Mouse (Mus musculus) ES-Bruce4 (cell line): ENCODE data around the gene Hmox2. TPM values are rescaled to one million over a fixed set of nuclear protein-coding genes. Genes with fewer than 3 reads are reported as not detected.
A peak's percentile ranks its signal among the peaks of the same experiment; 100 is the strongest.

ENCODE experiments used
- H3K27ac ChIP-seq: 2 replicates; pipeline ENCODE4 v1.5.1; 2012; ENCODE audit warnings: low read length, inconsistent platforms; ENCODE audit not compliant: insufficient read depth
- H3K27me3 ChIP-seq: 2 replicates; pipeline ENCODE4 v1.6.1; 2012; ENCODE audit warnings: mild to moderate bottlenecking, low read length, inconsistent platforms; ENCODE audit not compliant: control insufficient read depth, poor library complexity, insufficient read depth, severe bottlenecking
- H3K36me3 ChIP-seq: 2 replicates; pipeline ENCODE4 v1.6.1; 2012; ENCODE audit warnings: inconsistent platforms, mild to moderate bottlenecking, low read length, moderate library complexity; ENCODE audit not compliant: control insufficient read depth, poor library complexity, insufficient read depth, severe bottlenecking
- H3K4me1 ChIP-seq: one replicate; pipeline ENCODE4 v1.8.1; 2011; ENCODE audit warnings: low read length; ENCODE audit not compliant: control insufficient read depth, insufficient read depth
- H3K4me3 ChIP-seq: 2 replicates; pipeline ENCODE4 v1.5.1; 2011; ENCODE audit warnings: low read depth, mild to moderate bottlenecking, low read length
- H3K9ac ChIP-seq: 2 replicates; pipeline ENCODE4 v1.6.1; 2012; ENCODE audit warnings: low read depth, mild to moderate bottlenecking, inconsistent platforms; ENCODE audit not compliant: poor library complexity, severe bottlenecking
- H3K9me3 ChIP-seq: replicated peaks from 2 replicates; pipeline ENCODE4 v1.6.1; 2012; ENCODE audit warnings: mild to moderate bottlenecking, low read length, inconsistent platforms; ENCODE audit not compliant: control insufficient read depth, poor library complexity, insufficient read depth, severe bottlenecking
- CTCF ChIP-seq: IDR thresholded peaks from one replicate; pipeline ENCODE4 v1.8.1; 2011; ENCODE audit warnings: low read depth, low read length
- EP300 ChIP-seq: IDR thresholded peaks from 2 replicates; pipeline ENCODE4 v1.6.1; 2011; ENCODE audit warnings: low read depth, low read length; ENCODE audit not compliant: insufficient read depth
- POLR2A ChIP-seq: IDR thresholded peaks from one replicate; pipeline ENCODE4 v1.8.1; 2011; ENCODE audit warnings: low read length; ENCODE audit not compliant: insufficient read depth
- polyA plus RNA-seq: library from polyadenylated mRNA; stranded (reverse); fragments of >200 nt; gene quantifications from 2 replicates; pipeline ENCODE4 v1.2.4, GENCODE M21; 2011; ENCODE audit warnings: low read depth; ENCODE audit not compliant: missing spikeins, insufficient read depth, insufficient read length

The Hmox2 gene
- polyA plus RNA-seq, 1 experiment = 44.4 TPM

GRCm38 (mm10) chr16:4722128-4722914, 3.8 kb upstream of the Hmox2 start:
- no peak overlapping the region for H3K9ac ChIP-seq
- no peaks in the 10 kb centered on the region for H3K27me3 ChIP-seq
- no peaks in the 10 kb centered on the region for H3K36me3 ChIP-seq
- H3K4me1 ChIP-seq = no peaks in the 10 kb centered on the region
- H3K27ac ChIP-seq = no peak overlapping the region
- TF ChIP-seq POLR2A (no peak), EP300 (no peak), CTCF (no peak)
- no peak overlapping the region for H3K4me3 ChIP-seq
- no peaks in the 10 kb centered on the region for H3K9me3 ChIP-seq

DNA sequence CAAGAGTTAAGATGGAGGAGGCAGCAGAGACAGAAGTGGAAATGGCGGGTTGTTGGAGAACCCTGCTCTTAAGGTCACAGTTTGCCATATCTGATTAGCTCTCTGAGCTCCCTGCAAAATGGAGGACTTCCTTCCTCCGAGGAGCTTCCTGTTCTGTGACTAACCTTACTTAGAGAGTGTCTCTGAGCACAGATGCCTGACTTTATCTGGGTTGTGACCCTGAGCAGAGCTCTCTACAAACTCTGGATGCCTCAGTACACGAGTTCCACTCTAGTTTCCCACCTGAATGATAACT, 3.3 kb upstream of the Hmox2 start:
- no peaks in the 10 kb centered on the region for H3K9me3 ChIP-seq
- no peaks in the 10 kb centered on the region for H3K4me1 ChIP-seq
- TF ChIP-seq POLR2A = no peak
- no peak for TF ChIP-seq EP300
- no peak overlapping the region for H3K4me3 ChIP-seq
- no peaks in the 10 kb centered on the region for H3K27me3 ChIP-seq
- H3K27ac ChIP-seq = no peak overlapping the region
- no peak overlapping the region for H3K9ac ChIP-seq
- no peaks in the 10 kb centered on the region for H3K36me3 ChIP-seq

DNA sequence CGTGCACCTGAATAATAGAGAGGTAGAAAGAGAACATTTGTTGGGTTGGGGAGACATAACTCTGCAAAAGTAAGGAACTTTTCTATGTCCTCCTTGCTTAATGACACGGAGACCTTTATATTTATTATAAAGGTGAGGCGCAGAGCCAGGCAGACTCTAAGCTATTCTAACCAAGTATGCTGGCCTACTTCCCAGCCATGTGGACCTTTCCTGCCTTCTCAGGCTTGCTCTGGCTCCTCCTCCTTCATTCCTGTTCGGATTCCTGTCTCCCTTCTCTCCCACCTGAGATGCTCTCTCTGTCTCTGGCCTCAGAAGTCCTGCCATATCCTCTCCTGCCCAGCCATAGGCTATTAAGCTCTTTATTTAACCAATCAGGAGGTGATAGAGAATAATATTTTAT, 895 bp upstream of the Hmox2 start:
- no peaks in the 10 kb centered on the region for H3K9me3 ChIP-seq
- H3K4me1 ChIP-seq = no peaks in the 10 kb centered on the region
- no peak overlapping the region for H3K27ac ChIP-seq
- H3K4me3 ChIP-seq = no peak overlapping the region
- no peak overlapping the region for H3K9ac ChIP-seq
- TF ChIP-seq EP300 (no peak), CTCF (no peak), POLR2A (no peak)
- no peaks in the 10 kb centered on the region for H3K27me3 ChIP-seq
- H3K36me3 ChIP-seq = no peaks in the 10 kb centered on the region

DNA sequence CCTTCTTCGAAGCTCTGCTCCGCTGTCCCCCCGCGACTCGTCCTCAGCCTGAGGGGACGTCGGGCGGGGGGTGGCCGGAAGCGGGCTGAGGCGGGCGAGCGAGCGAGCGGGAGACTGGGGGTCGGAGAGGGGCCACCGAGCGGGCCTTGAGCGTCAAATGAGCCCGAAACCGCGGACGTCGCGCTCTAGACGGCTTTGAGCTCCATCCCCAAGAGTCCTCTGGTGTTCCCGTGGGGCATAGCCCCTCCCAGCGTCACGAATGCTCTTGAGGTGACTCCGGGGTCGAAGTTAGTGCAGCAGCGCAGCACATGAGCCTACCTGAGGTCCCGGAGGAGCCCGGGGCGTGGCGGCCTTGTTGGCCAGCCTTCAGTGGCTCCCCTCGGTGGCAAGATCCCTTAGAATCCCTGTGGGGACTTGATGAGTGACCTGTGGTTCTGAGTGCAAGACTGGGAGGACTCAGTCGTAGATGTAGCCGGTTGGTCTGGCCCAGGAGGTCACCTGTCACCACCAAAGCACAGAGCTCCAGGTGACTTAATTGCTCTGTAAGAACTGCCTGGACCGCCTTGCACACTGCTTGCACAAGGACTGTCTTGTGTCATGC, 467 bp downstream of the Hmox2 start:
- H3K27me3 ChIP-seq = no peaks in the 10 kb centered on the region
- TF ChIP-seq EP300 (no peak), CTCF (no peak), POLR2A (no peak)

GRCm38 (mm10) chr16:4727526-4727925, 1.4 kb downstream of the Hmox2 start:
- H3K27me3 ChIP-seq = no peaks in the 10 kb centered on the region
- H3K9me3 ChIP-seq = no peaks in the 10 kb centered on the region
- no peaks in the 10 kb centered on the region for H3K36me3 ChIP-seq
- no peak overlapping the region for H3K4me3 ChIP-seq
- H3K4me1 ChIP-seq = no peaks in the 10 kb centered on the region
- TF ChIP-seq POLR2A (no peak), CTCF (no peak), EP300 (no peak)
- H3K9ac ChIP-seq = no peak overlapping the region
- no peak overlapping the region for H3K27ac ChIP-seq

More for the DNA sequence above, 467 bp downstream of the Hmox2 start:
- Histone ChIP-seq H3K36me3 (no peaks in the 10 kb centered on the region), H3K4me3 (peak overlapping the region; percentile 63), H3K4me1 (no peaks in the 10 kb centered on the region), H3K9me3 (no peaks in the 10 kb centered on the region), H3K27ac (no peak overlapping the region), H3K9ac (peak overlapping the region; percentile 58)

- no peaks in the 10 kb centered on the region for H3K27me3 ChIP-seq
- H3K9ac ChIP-seq = no peak overlapping the region
- no peaks in the 10 kb centered on the region for H3K36me3 ChIP-seq
- TF ChIP-seq POLR2A (no peak), CTCF (no peak), EP300 (no peak)
- no peaks in the 10 kb centered on the region for H3K9me3 ChIP-seq
- H3K4me3 ChIP-seq = no peak overlapping the region
- no peak overlapping the region for H3K27ac ChIP-seq
- no peaks in the 10 kb centered on the region for H3K4me1 ChIP-seq
Measured at GRCm38 (mm10) chr16:4727963-4728362, 1.8 kb downstream of the Hmox2 start.
